Mouse (Mus musculus) midbrain, embryonic 15.5 days (tissue): ENCODE data around the gene Gfod1. TPM values are rescaled to one million over a fixed set of nuclear protein-coding genes. Genes with fewer than 3 reads are reported as not detected.

Experiments
- ATAC-seq: fragments of 200-750 bp; cut with Nextera tagmentation; replicated peaks from 2 replicates; pipeline ENCODE4 v1.8.0; 2017; ENCODE audit warnings: moderate TSS enrichment
- H3K27ac ChIP-seq: fragments of 300-500 bp; sonication (generic); 2 replicates; pipeline ENCODE4 v1.5.1; 2015; ENCODE audit warnings: mild to moderate bottlenecking, inconsistent platforms
- H3K27me3 ChIP-seq: fragments of 300-500 bp; sonication (generic); replicated peaks from 2 replicates; pipeline ENCODE4 v1.6.1; 2015; ENCODE audit warnings: inconsistent platforms
- H3K36me3 ChIP-seq: fragments of 300-500 bp; sonication (generic); replicated peaks from 2 replicates; pipeline ENCODE4 v1.6.1; 2015; ENCODE audit warnings: inconsistent platforms
- H3K4me1 ChIP-seq: fragments of 300-500 bp; sonication (generic); 2 replicates; pipeline ENCODE4 v1.6.1; 2015; ENCODE audit warnings: inconsistent platforms
- H3K4me2 ChIP-seq: fragments of 300-500 bp; sonication (generic); 2 replicates; pipeline ENCODE4 v1.6.1; 2015; ENCODE audit warnings: inconsistent platforms, mild to moderate bottlenecking, moderate library complexity
- H3K4me3 ChIP-seq: fragments of 300-500 bp; sonication (generic); 2 replicates; pipeline ENCODE4 v1.5.1; 2015; ENCODE audit warnings: mild to moderate bottlenecking, inconsistent platforms
- H3K9ac ChIP-seq: fragments of 300-500 bp; sonication (generic); 2 replicates; pipeline ENCODE4 v1.6.1; 2015; ENCODE audit warnings: mild to moderate bottlenecking, inconsistent platforms
- H3K9me3 ChIP-seq: fragments of 300-500 bp; sonication (generic); 2 replicates; pipeline ENCODE4 v1.6.1; 2016; ENCODE audit warnings: inconsistent platforms
- WGBS: fragments of 180-500 bp; shearing (Covaris S2); methylation state at CpG from one replicate; pipeline ENCODE4 v1.1.7; 2015; ENCODE audit warnings: mixed read lengths; 5-methylcytosine and 5-hydroxymethylcytosine counted together
- polyA plus RNA-seq: library from polyadenylated mRNA; unstranded; fragments of >200 nt; fragmentation: Nextera tagmentation; extraction: Ambion mirVana; gene quantifications from 2 replicates; pipeline ENCODE4 v1.2.1, GENCODE M21; 2015

Gfod1 gene
- polyA plus RNA-seq, 1 experiment from 2014 or later = 2.4 TPM

DNA sequence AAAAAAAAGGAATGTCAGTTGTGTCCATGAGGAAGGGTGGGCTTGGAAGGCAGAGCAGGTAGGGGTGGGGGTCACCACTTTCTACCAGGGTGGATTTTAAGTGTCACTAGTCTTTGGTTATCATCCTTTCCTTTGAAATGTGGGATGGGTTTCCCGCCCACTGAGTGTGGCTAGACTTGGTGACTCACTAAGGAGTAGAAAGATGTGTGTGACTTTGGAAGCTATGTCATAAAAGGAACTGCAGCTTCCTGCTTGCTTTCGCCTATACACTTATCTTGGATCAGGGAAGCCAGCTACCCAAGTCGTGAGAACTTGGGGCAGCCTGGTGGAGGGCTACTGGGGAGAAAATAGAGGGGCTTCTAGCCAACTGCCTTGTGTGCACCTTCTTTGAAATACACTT is 15.4 kb upstream of the Gfod1 start:
- Histone ChIP-seq H3K27ac (no peak overlapping the region), H3K4me2 (no peak overlapping the region), H3K36me3 (no peaks in the 10 kb centered on the region), H3K9ac (no peak overlapping the region), H3K9me3 (no peaks in the 10 kb centered on the region), H3K4me1 (no peaks in the 10 kb centered on the region), H3K27me3 (no peaks in the 10 kb centered on the region), H3K4me3 (no peak overlapping the region)
- ATAC-seq = no peak
- WGBS = 87% methylated on average over 3 of the region's 3 CpGs

DNA sequence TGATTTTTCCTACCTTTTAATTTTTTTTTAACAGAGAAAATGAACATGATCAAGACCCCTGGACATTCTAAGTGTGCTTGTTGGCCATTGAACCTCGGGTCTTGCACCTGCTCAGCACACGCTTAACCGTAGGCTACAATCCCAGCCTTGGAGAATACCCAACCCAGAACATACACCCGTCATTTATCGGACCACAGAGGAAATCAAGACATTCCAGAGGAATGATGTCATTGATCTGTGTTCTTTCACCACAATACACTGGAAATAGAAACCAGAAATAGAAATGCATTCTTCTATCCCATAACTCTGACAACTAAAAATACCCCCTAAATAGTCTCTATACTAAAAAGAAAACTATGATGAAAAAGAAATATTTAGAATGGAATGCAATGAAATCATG is 13.4 kb upstream of the Gfod1 start:
- ATAC-seq = no peak
- Histone ChIP-seq H3K4me1 (no peaks in the 10 kb centered on the region), H3K36me3 (no peaks in the 10 kb centered on the region), H3K27me3 (no peaks in the 10 kb centered on the region), H3K27ac (no peak overlapping the region), H3K4me2 (no peak overlapping the region), H3K9me3 (no peaks in the 10 kb centered on the region), H3K4me3 (no peak overlapping the region), H3K9ac (no peak overlapping the region)
- WGBS = 80% methylated on average over 5 of the region's 5 CpGs

DNA sequence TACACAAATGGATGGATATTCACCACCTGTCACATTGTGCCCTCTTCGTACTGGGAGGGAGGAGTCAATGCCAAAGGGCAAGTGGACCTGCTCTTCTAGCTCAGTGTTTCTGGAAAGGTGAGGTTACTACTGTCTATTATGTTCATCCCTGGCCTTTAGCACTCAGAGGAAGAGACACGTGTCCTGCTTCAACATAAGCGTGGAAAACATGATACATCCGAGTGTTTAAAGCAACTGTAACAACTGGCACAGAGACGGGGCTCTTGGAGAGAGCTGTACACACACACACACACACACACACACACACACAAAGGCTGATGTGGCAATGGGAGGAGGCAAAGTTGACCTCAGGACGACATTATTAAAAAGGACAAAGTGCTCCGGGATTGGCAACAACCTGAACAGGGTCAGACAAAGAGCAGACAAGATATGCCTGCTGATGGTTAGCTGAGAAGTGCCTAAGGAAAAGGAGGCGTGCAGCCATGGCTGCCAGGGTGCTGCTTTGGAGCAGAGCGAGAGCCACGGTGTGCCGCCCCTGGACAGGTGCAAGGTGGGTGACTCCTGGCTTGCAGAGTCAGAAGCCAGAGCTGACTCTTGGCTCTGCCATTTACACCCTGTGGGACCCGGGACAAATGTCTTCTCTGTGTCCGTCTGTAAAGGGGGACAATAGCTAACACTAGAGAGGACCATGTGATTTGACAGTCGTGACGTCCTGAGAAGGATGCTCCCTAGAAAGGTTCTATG is 1.4 kb upstream of the Gfod1 start:
- 77% methylated on average over 15 of the region's 15 CpGs for WGBS
- peak overlapping the region; percentile 87; the same call in 1 of the 2 replicates for H3K4me2 ChIP-seq

DNA sequence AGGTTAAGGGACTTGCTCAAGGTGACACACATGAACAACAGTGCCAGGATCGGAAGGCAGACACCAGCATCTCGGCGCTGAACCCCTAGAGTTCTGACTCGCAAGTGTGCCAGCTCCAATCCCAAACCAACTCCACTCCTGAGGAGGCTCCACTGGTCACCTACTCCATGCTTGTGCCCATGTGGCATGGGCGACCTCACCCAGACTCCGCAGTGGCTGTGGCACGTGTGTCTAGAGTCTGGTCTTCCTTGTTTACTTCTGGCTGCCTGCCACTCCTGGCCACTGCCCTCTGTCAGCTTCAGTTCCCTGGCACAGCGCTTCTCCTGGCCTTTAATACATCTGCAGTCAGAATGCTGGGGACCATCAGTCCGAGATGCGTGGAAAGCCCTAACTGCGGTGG is 728 bp upstream of the Gfod1 start:
- Histone ChIP-seq H3K4me2 (peak overlapping the region; percentile 87), H3K4me3 (peak overlapping the region; percentile 93), H3K9ac (peak overlapping the region; percentile 91), H3K27me3 (peaks cover 7% of the 10 kb centered on the region; the same call in 1 of the 2 replicates), H3K36me3 (no peaks in the 10 kb centered on the region), H3K4me1 (peaks cover 33% of the 10 kb centered on the region), H3K27ac (peak overlapping the region; percentile 93), H3K9me3 (no peaks in the 10 kb centered on the region)
- peak; percentile 31 for ATAC-seq
- WGBS = 16% methylated on average over 11 of the region's 11 CpGs

More for the DNA sequence above, 1.4 kb upstream of the Gfod1 start:
- H3K27me3 ChIP-seq = peaks cover 7% of the 10 kb centered on the region; the same call in 1 of the 2 replicates
- H3K36me3 ChIP-seq = no peaks in the 10 kb centered on the region
- no peaks in the 10 kb centered on the region for H3K9me3 ChIP-seq
- H3K4me3 ChIP-seq = 0 out of 2 replicates have a peak overlapping the region, but pooled peaks have one; percentile 93
- peaks cover 26% of the 10 kb centered on the region for H3K4me1 ChIP-seq
- no peak overlapping the region for H3K9ac ChIP-seq
- H3K27ac ChIP-seq = no peak overlapping the region
- ATAC-seq = no peak

DNA sequence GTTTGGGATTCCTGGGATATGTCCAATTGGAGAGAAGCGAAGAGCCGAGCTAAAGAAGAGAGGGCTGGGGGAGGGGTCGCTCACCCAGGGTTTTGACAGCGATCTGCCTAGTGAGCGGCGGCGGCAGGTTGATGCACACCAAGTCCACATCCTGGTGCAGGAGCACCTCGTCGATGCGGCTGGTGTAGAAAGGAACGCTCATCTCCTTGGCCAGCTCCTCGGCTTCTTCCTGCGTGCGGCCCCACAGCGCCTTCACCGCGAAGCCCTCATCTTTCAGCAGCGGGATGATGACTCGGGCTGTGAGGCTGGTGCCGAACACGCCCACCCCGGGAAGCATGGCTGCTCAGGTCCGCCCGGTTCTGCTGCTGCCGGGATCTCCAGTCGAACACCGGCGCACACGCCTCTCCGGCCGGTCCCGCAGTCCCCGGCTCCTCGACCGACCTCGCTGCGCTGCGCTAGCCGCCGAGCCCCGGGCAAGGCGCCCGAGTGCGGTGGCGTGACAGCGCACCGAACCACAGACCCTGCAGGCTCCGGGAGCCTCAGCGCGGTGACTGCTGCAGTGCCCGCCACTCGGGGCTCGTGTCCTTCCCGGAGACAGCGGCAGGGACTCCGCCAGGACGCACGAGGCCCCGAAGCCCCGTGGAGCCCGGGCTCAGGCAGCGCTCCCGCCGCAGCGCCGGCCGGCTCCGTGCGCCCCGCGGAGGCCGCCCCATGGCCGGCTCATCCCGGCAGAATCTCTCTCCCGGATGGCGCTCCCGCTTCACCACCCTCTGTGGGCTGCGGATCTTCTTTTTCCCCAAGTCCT is 609 bp downstream of the Gfod1 start:
- Histone ChIP-seq H3K27ac (peak overlapping the region; percentile 93), H3K4me1 (peaks cover 38% of the 10 kb centered on the region), H3K27me3 (peaks cover 7% of the 10 kb centered on the region; the same call in 1 of the 2 replicates), H3K9me3 (no peaks in the 10 kb centered on the region), H3K9ac (peak overlapping the region; percentile 91), H3K4me2 (peak overlapping the region; percentile 87), H3K36me3 (no peaks in the 10 kb centered on the region), H3K4me3 (peak overlapping the region; percentile 93)
- under 1% methylated on average over 78 of the region's 78 CpGs for WGBS
- ATAC-seq = peak; percentile 68

DNA sequence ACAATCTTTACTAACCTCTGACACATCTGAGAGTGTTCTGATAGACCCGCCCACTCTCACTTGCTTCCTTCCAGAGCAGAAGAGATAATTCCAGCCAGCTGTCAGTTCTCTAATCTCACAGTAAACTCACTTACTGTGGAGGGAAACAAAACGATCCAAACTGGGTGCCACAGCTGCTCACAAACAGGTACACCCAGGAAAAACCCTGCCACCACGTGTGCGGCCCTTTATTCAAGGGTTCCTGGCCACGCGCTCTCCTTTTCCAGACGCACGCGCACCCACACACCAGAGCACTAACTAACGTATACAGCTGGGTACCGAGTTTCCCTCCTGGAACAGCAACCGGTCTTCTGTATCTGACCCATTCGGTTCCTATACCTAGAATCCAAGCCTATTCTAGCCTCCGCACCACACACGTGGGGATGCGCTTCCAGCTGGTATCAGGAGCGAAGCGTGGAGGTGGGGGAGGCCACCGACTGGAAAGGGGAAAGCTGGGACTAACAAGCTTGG is 1.3 kb downstream of the Gfod1 start:
- H3K4me1 ChIP-seq = peaks cover 38% of the 10 kb centered on the region
- WGBS = under 1% methylated on average over 19 of the region's 19 CpGs
- no peaks in the 10 kb centered on the region for H3K9me3 ChIP-seq
- ATAC-seq = no peak
- H3K36me3 ChIP-seq = no peaks in the 10 kb centered on the region
- peak overlapping the region; percentile 91 for H3K9ac ChIP-seq
- peaks cover 7% of the 10 kb centered on the region; the same call in 1 of the 2 replicates for H3K27me3 ChIP-seq
- H3K27ac ChIP-seq = peak overlapping the region; percentile 93
- peak overlapping the region; percentile 87 for H3K4me2 ChIP-seq
- peak overlapping the region; percentile 93 for H3K4me3 ChIP-seq

DNA sequence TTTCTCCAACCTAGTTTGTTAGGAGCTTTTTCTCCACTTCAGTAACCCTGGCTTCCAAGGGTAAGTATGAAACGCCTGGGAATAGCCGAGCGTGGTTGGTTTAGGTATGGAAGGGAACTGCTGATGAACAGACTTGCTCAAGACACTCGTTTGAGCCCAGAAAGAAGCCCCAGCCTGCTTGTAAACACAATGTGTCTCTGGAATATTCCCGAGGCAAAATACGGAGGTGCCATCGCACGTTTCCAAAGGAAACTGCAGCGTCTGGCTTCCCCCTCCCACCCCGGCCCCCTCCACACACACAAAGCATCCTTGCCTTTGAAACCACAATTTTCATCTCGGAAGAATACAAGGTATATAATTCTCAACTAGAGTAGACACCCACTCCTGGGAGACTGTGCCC is 1.7 kb downstream of the Gfod1 start:
- 5% methylated on average over 11 of the region's 11 CpGs for WGBS
- Histone ChIP-seq H3K27ac (peak overlapping the region; percentile 93; the same call in 1 of the 2 replicates), H3K9me3 (no peaks in the 10 kb centered on the region), H3K4me3 (peak overlapping the region; percentile 93), H3K4me2 (peak overlapping the region; percentile 87), H3K4me1 (peaks cover 38% of the 10 kb centered on the region), H3K36me3 (no peaks in the 10 kb centered on the region), H3K27me3 (peaks cover 7% of the 10 kb centered on the region; the same call in 1 of the 2 replicates), H3K9ac (peak overlapping the region; percentile 91)
- ATAC-seq = no peak

DNA sequence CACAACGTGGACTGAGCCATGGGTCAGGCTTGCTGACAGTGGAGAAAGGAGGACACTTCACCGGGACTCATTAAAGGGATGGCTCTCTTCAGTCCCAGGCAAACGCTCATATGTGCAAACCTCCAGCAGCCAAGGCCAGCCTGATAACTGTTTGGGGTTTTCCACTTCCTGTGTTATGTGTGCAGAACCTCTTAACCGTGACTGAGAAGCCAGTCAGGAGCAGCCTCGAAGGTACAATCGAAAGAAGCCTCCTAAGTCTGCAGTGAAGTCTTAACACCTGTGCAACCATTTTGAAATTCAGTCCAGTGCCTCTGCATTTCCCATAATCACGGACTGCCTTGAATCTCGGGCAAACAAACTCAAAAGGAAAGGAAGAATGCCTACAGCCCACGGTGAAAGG is 3.1 kb downstream of the Gfod1 start:
- Histone ChIP-seq H3K9ac (no peak overlapping the region), H3K9me3 (no peaks in the 10 kb centered on the region)
- no peak for ATAC-seq

DNA sequence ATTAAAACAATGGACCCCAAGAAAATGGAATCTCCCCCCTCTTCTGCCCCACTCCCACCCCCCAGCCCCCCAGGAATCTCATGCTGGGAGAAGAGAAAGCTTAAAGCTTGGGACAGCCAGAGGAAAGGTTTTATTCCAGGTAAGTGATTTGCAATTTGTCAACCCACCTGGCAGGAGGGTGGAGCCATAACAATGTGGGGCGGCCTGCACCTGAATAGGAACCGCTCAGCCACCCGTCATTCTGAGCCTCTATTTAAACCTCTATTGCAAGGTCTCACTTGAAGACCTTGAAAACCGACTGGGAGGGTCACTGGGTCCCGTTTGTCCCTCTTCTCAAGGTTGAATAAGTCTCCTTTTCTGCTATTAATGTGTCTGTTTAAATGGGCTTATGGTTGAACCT is 3.6 kb downstream of the Gfod1 start:
- Histone ChIP-seq H3K9me3 (no peaks in the 10 kb centered on the region), H3K4me3 (peak overlapping the region; percentile 93), H3K9ac (no peak overlapping the region), H3K27me3 (no peaks in the 10 kb centered on the region), H3K4me1 (peaks cover 38% of the 10 kb centered on the region), H3K36me3 (no peaks in the 10 kb centered on the region), H3K27ac (no peak overlapping the region), H3K4me2 (peak overlapping the region; percentile 87)
- WGBS = 28% methylated on average over 5 of the region's 5 CpGs
- ATAC-seq = no peak

More for the DNA sequence above, 3.1 kb downstream of the Gfod1 start:
- Histone ChIP-seq H3K36me3 (no peaks in the 10 kb centered on the region), H3K4me2 (peak overlapping the region; percentile 87), H3K27ac (no peak overlapping the region), H3K4me1 (peaks cover 38% of the 10 kb centered on the region), H3K27me3 (peaks cover under 1% of the 10 kb centered on the region; the same call in 1 of the 2 replicates), H3K4me3 (peak overlapping the region; percentile 93)
- 41% methylated on average over 9 of the region's 9 CpGs for WGBS

DNA sequence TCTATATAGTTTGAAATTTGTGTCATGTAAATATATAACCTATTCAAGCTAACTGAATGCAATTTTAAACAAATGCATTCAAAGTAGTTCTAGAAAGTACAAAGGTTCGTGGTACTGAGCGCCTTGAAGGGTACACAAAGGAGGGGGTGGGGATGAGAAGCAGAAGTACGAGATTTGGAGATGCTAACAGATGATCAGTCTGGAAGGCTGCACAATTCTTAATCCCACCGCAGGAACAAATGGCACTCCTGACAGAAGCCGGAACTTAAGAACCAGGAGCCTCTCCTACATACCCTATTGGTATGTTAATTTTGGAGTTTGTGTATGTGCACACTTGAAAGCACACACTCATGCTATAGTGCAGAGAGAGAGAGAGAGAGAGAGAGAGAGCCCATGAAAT is 4.8 kb downstream of the Gfod1 start:
- 21% methylated on average over 5 of the region's 5 CpGs for WGBS
- no peaks in the 10 kb centered on the region for H3K36me3 ChIP-seq

DNA sequence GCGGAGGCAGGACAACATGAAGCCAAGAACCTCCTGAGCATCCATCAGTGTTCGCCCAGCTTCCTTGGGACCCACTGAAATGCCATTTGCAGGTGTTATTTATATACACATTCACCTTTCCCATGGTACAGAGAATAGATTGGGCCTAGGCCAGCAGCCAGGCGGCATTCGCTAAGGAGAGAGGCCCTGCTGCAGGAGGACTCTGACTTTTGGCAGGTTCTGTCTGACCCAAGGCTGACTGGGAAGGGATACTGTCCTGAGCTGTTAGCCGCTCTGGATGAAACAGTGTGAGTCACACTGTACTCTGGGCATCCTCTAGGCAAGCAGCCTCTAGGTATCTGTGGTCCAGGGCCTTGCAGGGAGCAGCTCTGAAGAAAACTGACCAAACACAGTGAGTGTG is 6.4 kb downstream of the Gfod1 start:
- no peaks in the 10 kb centered on the region for H3K9me3 ChIP-seq
- H3K4me1 ChIP-seq = peaks cover 31% of the 10 kb centered on the region
- 95% methylated on average over 5 of the region's 5 CpGs for WGBS
- H3K27ac ChIP-seq = no peak overlapping the region
- no peak overlapping the region for H3K4me2 ChIP-seq
- H3K9ac ChIP-seq = no peak overlapping the region
- no peak for ATAC-seq
- no peaks in the 10 kb centered on the region for H3K36me3 ChIP-seq
- no peak overlapping the region for H3K4me3 ChIP-seq
- H3K27me3 ChIP-seq = no peaks in the 10 kb centered on the region

More for the DNA sequence above, 4.8 kb downstream of the Gfod1 start:
- Histone ChIP-seq H3K9ac (no peak overlapping the region), H3K9me3 (no peaks in the 10 kb centered on the region), H3K27ac (no peak overlapping the region), H3K4me3 (no peak overlapping the region), H3K4me1 (peaks cover 31% of the 10 kb centered on the region), H3K4me2 (peak overlapping the region; percentile 87; the same call in 1 of the 2 replicates), H3K27me3 (no peaks in the 10 kb centered on the region)
- ATAC-seq = no peak

DNA sequence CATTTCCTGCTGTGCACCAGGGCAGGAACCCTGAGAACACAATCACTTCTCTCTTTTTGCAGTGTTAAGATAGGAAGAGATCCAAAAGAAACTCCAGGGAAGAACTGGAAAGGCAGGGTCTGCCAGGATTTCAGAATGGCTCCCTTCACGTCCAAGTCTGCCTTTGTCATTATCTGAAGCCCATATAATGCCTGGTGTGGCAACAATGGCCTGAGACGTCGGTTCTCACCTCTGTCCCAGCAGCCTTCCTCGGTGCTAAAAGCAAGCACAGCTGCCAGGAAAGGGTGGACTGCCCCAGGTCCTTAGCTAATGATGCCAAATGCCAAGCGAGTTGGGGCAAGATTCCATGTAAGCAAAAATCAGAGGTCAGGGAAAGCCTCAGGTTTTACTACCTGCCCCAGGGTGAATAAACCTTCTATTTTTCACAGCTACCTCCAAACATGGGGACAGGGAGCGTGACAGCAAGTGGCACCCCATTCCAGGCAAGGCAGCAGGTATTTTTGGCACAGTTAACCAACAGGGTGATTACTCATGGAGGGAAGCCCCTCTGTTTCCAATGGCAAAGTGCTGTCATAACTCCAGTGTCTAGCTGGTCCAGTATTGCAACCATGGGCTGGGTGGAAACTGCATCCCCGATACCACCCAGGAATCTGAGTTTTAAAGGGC is 7.7 kb downstream of the Gfod1 start:
- Histone ChIP-seq H3K4me2 (no peak overlapping the region), H3K4me1 (peaks cover 21% of the 10 kb centered on the region), H3K27ac (no peak overlapping the region), H3K27me3 (no peaks in the 10 kb centered on the region), H3K9ac (no peak overlapping the region), H3K36me3 (no peaks in the 10 kb centered on the region), H3K4me3 (no peak overlapping the region), H3K9me3 (no peaks in the 10 kb centered on the region)
- WGBS = 55% methylated on average over 7 of the region's 7 CpGs
- ATAC-seq = no peak
